Mouse (Mus musculus) liver, embryonic 14.5 days (tissue): ENCODE results near the gene Cabp2.
"Not testable (repeated sequence)": the region's sequence is repeated elsewhere in the genome, so short reads cannot be mapped to it uniquely, and the experiment has no call there.

Experiments used
- CTCF ChIP-seq: IDR thresholded peaks from 2 replicates; pipeline ENCODE4 v1.5.1; 2016; ENCODE audit warnings: antibody characterized with exemption, low read depth, control low read depth
- EP300 ChIP-seq: IDR thresholded peaks from 2 replicates; pipeline ENCODE4 v1.6.1; 2016; ENCODE audit warnings: antibody characterized with exemption, low read depth

GRCm38 (mm10) chr19:4040941-4041340, 40.4 kb upstream of the Cabp2 start:
- TF ChIP-seq EP300, CTCF: not testable (repeated sequence)
